Mouse (Mus musculus): ENCODE measurements at regions not wholly inside any gene's neighbourhood (a gene's known extent, or its start where the extent isn't known, plus 50 kb on each side); places are given as distances from the start of the nearest gene placed in this dataset.

- Histone ChIP-seq H3K9me3 (replicated peaks) (no peaks in the 10 kb centered on the region), H3K4me3 (no peak overlapping the region), H3K36me3 (no peaks in the 10 kb centered on the region), H3K4me2 (no peak overlapping the region), H3K27ac (no peak overlapping the region), H3K4me1 (no peaks in the 10 kb centered on the region), H3K27me3 (replicated peaks) (no peaks in the 10 kb centered on the region), H3K9ac (no peak overlapping the region)
- ATAC-seq = no peak
- WGBS (ENCODE audit: insufficient replicate concordance) = 72% methylated on average over 4 of the region's 4 CpGs
These were observed 131.6 kb downstream of the Zbtb18 start for GRCm38 (mm10) chr1:177573781-177574180.

- H3K27ac ChIP-seq = no peak overlapping the region
- H3K9ac ChIP-seq = no peak overlapping the region
- ATAC-seq = no peak
- H3K4me1 ChIP-seq = no peaks in the 10 kb centered on the region
- no peak overlapping the region for H3K4me2 ChIP-seq
- no peaks in the 10 kb centered on the region for H3K9me3 ChIP-seq (replicated peaks)
- no peaks in the 10 kb centered on the region for H3K27me3 ChIP-seq (replicated peaks)
- H3K36me3 ChIP-seq = no peaks in the 10 kb centered on the region
- 72% methylated on average over 7 of the region's 7 CpGs for WGBS (ENCODE audit: insufficient replicate concordance)
- no peak overlapping the region for H3K4me3 ChIP-seq
These were observed 132.2 kb downstream of the Zbtb18 start for GRCm38 (mm10) chr1:177574312-177574711.

DNA sequence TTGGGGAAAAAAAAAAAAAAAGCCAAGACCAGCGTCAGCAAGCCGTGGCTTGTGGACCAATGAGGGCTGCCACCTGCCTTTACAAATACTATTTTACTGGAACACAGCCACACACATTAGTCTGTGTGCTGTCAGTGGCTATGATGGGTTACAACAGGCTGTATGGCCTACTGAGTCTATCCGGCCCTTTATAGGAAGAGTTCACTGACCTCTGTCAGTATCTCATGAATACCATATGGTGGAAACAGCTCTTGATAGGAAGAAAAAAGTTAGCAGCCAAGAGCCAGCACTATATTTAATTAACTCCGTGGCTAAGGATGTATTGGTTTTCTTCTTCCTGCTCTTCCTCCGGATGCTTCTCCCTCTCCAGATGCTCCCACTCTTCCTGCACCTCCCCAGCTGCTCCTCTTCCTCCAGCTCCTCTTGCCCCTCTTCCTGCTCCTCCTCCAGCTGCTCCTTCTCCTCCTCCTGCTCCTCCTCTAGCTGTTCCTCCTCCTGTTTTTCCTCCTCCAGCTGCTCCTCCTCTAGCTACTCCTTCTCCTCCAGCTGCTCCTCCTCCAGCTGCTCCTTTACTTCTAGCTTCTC lies 142.2 kb downstream of the Zbtb18 start:
- Histone ChIP-seq H3K9me3 (replicated peaks) (no peaks in the 10 kb centered on the region), H3K4me1 (no peaks in the 10 kb centered on the region), H3K4me2 (no peak overlapping the region), H3K9ac (no peak overlapping the region), H3K27me3 (replicated peaks) (no peaks in the 10 kb centered on the region), H3K4me3 (no peak overlapping the region), H3K36me3 (no peaks in the 10 kb centered on the region), H3K27ac (no peak overlapping the region)
- no peak for ATAC-seq
- WGBS (ENCODE audit: insufficient replicate concordance) = 56% methylated on average over 5 of the region's 5 CpGs

- Histone ChIP-seq H3K4me3 (no peak overlapping the region), H3K4me2 (no peak overlapping the region), H3K9ac (no peak overlapping the region), H3K4me1 (no peaks in the 10 kb centered on the region), H3K27me3 (replicated peaks) (no peaks in the 10 kb centered on the region), H3K27ac (no peak overlapping the region), H3K36me3 (no peaks in the 10 kb centered on the region), H3K9me3 (replicated peaks) (no peaks in the 10 kb centered on the region)
- 70% methylated on average over 2 of the region's 2 CpGs for WGBS (ENCODE audit: insufficient replicate concordance)
- ATAC-seq = no peak
These were observed 143.2 kb downstream of the Zbtb18 start for GRCm38 (mm10) chr1:177585320-177585719.

DNA sequence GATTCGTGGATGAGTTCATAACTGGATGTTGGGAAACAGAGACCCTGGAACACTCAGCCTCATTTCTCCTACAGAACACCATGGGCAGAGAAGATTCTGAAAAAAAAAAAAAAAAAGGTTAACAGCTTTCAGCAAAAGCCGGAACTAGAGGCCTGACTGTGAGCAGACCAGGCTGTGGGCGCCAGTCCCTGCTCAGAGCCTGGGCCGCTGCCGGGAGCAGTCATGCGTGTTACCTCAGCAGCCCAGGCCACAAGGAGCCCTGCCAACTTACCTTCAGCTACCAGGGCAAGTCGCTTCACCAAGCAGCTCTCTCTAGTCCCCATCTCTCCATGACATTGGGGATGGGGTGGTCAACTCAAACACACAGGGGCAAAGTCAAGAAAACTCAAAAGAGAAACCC lies 140.6 kb upstream of the 1700016C15Rik start:
- no peaks in the 10 kb centered on the region for H3K36me3 ChIP-seq
- H3K4me1 ChIP-seq = no peaks in the 10 kb centered on the region
- no peak for ATAC-seq
- no peaks in the 10 kb centered on the region for H3K9me3 ChIP-seq (replicated peaks)
- H3K27me3 ChIP-seq (replicated peaks) = no peaks in the 10 kb centered on the region
- H3K4me2 ChIP-seq = no peak overlapping the region
- no peak overlapping the region for H3K27ac ChIP-seq
- no peak overlapping the region for H3K9ac ChIP-seq
- 76% methylated on average over 7 of the region's 7 CpGs for WGBS (ENCODE audit: insufficient replicate concordance)
- H3K4me3 ChIP-seq = no peak overlapping the region

DNA sequence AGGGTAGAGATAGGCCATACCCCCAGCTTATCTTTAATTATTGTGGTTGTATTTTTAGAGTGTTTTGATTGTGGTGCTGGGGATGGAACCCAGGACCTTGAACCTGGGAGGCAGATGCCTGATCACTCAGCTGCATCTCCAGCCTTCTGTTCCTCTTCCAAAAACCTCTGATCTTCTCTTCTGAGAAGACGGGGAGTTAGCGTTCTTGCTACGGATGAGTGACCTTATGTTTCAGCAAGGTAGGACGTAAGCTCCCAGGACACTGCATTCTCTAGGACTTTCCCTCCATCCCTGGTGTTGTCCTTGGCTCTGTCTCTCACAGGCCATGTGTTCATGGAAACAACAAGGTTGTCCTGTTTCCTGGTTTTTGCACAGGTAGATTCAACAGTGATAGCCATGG lies 140.0 kb upstream of the 1700016C15Rik start:
- Histone ChIP-seq H3K4me3 (no peak overlapping the region), H3K9ac (no peak overlapping the region), H3K9me3 (replicated peaks) (no peaks in the 10 kb centered on the region), H3K27me3 (replicated peaks) (no peaks in the 10 kb centered on the region), H3K36me3 (no peaks in the 10 kb centered on the region), H3K4me2 (no peak overlapping the region), H3K27ac (no peak overlapping the region), H3K4me1 (no peaks in the 10 kb centered on the region)
- no peak for ATAC-seq
- WGBS (ENCODE audit: insufficient replicate concordance) = 88% methylated on average over 4 of the region's 4 CpGs

GRCm38 (mm10) chr1:177591742-177592141 lies 137.9 kb upstream of the 1700016C15Rik start:
- no peak overlapping the region for H3K4me2 ChIP-seq
- no peaks in the 10 kb centered on the region for H3K36me3 ChIP-seq
- no peak overlapping the region for H3K27ac ChIP-seq
- H3K4me1 ChIP-seq = no peaks in the 10 kb centered on the region
- no peaks in the 10 kb centered on the region for H3K9me3 ChIP-seq (replicated peaks)
- no peak overlapping the region for H3K9ac ChIP-seq
- no peak overlapping the region for H3K4me3 ChIP-seq
- WGBS (ENCODE audit: insufficient replicate concordance) = 81% methylated on average over 3 of the region's 3 CpGs
- no peak for ATAC-seq
- H3K27me3 ChIP-seq (replicated peaks) = no peaks in the 10 kb centered on the region

GRCm38 (mm10) chr1:177592337-177592736 lies 137.3 kb upstream of the 1700016C15Rik start:
- no peaks in the 10 kb centered on the region for H3K4me1 ChIP-seq
- H3K27ac ChIP-seq = no peak overlapping the region
- no peaks in the 10 kb centered on the region for H3K9me3 ChIP-seq (replicated peaks)
- H3K27me3 ChIP-seq (replicated peaks) = no peaks in the 10 kb centered on the region
- 79% methylated on average over 9 of the region's 9 CpGs for WGBS (ENCODE audit: insufficient replicate concordance)
- no peak overlapping the region for H3K4me3 ChIP-seq
- H3K36me3 ChIP-seq = no peaks in the 10 kb centered on the region
- no peak overlapping the region for H3K9ac ChIP-seq
- H3K4me2 ChIP-seq = no peak overlapping the region
- ATAC-seq = no peak

DNA sequence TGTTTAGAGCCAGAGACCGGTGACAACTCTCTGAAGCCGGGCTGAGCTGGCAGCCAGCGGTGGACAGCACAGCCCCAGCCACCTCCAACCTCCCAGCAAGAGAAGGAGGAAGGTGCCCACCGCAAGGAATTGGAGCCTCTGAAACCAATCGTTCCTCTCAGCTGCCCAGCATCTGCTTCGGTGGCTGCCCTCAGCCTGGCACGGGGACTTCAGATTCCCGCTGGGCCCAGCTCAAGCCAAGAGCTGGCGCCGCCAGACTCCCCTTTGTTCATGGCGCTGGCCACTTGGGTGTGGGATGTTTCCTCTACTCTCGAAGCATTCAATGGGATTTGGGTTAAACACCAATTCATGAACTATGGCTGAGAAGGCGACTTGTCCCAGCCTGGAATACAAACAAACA lies 135.3 kb upstream of the 1700016C15Rik start:
- no peaks in the 10 kb centered on the region for H3K36me3 ChIP-seq
- H3K4me1 ChIP-seq = no peaks in the 10 kb centered on the region
- H3K9me3 ChIP-seq (replicated peaks) = no peaks in the 10 kb centered on the region
- no peak overlapping the region for H3K9ac ChIP-seq
- ATAC-seq = no peak
- no peak overlapping the region for H3K27ac ChIP-seq
- no peak overlapping the region for H3K4me2 ChIP-seq
- WGBS (ENCODE audit: insufficient replicate concordance) = 75% methylated on average over 13 of the region's 13 CpGs
- no peaks in the 10 kb centered on the region for H3K27me3 ChIP-seq (replicated peaks)
- H3K4me3 ChIP-seq = no peak overlapping the region

- H3K9me3 ChIP-seq (replicated peaks) = no peaks in the 10 kb centered on the region
- no peak for ATAC-seq
- H3K4me2 ChIP-seq = no peak overlapping the region
- no peak overlapping the region for H3K9ac ChIP-seq
- H3K4me1 ChIP-seq = no peaks in the 10 kb centered on the region
- 77% methylated on average over 7 of the region's 7 CpGs for WGBS (ENCODE audit: insufficient replicate concordance)
- no peak overlapping the region for H3K27ac ChIP-seq
- H3K36me3 ChIP-seq = no peaks in the 10 kb centered on the region
- H3K4me3 ChIP-seq = no peak overlapping the region
- no peaks in the 10 kb centered on the region for H3K27me3 ChIP-seq (replicated peaks)
These were observed 134.2 kb upstream of the 1700016C15Rik start for GRCm38 (mm10) chr1:177595326-177595914.

- Histone ChIP-seq H3K4me3 (no peak overlapping the region), H3K27me3 (replicated peaks) (no peaks in the 10 kb centered on the region), H3K4me2 (no peak overlapping the region), H3K9me3 (replicated peaks) (no peaks in the 10 kb centered on the region), H3K4me1 (no peaks in the 10 kb centered on the region), H3K27ac (no peak overlapping the region), H3K36me3 (no peaks in the 10 kb centered on the region), H3K9ac (no peak overlapping the region)
- 61% methylated on average over 4 of the region's 4 CpGs for WGBS (ENCODE audit: insufficient replicate concordance)
- no peak for ATAC-seq
These were observed 132.6 kb upstream of the 1700016C15Rik start for GRCm38 (mm10) chr1:177597036-177597435.

- H3K27ac ChIP-seq = no peak overlapping the region
- WGBS (ENCODE audit: insufficient replicate concordance) = 66% methylated on average over 6 of the region's 6 CpGs
- no peaks in the 10 kb centered on the region for H3K9me3 ChIP-seq (replicated peaks)
- no peaks in the 10 kb centered on the region for H3K27me3 ChIP-seq (replicated peaks)
- no peak overlapping the region for H3K9ac ChIP-seq
- no peak overlapping the region for H3K4me3 ChIP-seq
- H3K4me1 ChIP-seq = no peaks in the 10 kb centered on the region
- no peaks in the 10 kb centered on the region for H3K36me3 ChIP-seq
- ATAC-seq = no peak
- H3K4me2 ChIP-seq = no peak overlapping the region
These were observed 124.2 kb upstream of the 1700016C15Rik start for GRCm38 (mm10) chr1:177605353-177605969.
